Mouse (Mus musculus) midbrain, embryonic 11.5 days (tissue): ENCODE results near the gene Gm28308. TPM values are rescaled to one million over a fixed set of nuclear protein-coding genes. Genes with fewer than 3 reads are reported as not detected.

ENCODE experiments used
- ATAC-seq: fragments of 200-750 bp; cut with Nextera tagmentation; 2 replicates; pipeline ENCODE4 v1.8.0; 2017; ENCODE audit warnings: moderate TSS enrichment, moderate library complexity; ENCODE audit not compliant: low FRiP score
- DNase-seq: peaks from one replicate; pipeline ENCODE4 v3.0.0; 2015; ENCODE audit warnings: low spot score; ENCODE audit errors: missing footprints
- H3K27ac ChIP-seq: fragments of 300-500 bp; sonication (generic); 2 replicates; pipeline ENCODE4 v1.5.1; 2014; ENCODE audit warnings: low read depth, low read length
- H3K27me3 ChIP-seq: fragments of 300-500 bp; sonication (generic); 2 replicates; pipeline ENCODE4 v1.6.1; 2014; ENCODE audit warnings: mild to moderate bottlenecking, low read length, moderate library complexity, mixed read lengths; ENCODE audit not compliant: control insufficient read depth, insufficient read depth
- H3K36me3 ChIP-seq: fragments of 300-500 bp; sonication (generic); 2 replicates; pipeline ENCODE4 v1.6.1; 2014; ENCODE audit warnings: mild to moderate bottlenecking, low read length, moderate library complexity, mixed read lengths; ENCODE audit not compliant: control insufficient read depth, insufficient read depth
- H3K4me1 ChIP-seq: fragments of 300-500 bp; sonication (generic); 2 replicates; pipeline ENCODE4 v1.6.1; 2014; ENCODE audit warnings: low read length; ENCODE audit not compliant: control insufficient read depth, insufficient read depth
- H3K4me2 ChIP-seq: fragments of 300-500 bp; sonication (generic); 2 replicates; pipeline ENCODE4 v1.6.1; 2014; ENCODE audit warnings: mild to moderate bottlenecking, moderate library complexity
- H3K4me3 ChIP-seq: fragments of 300-500 bp; sonication (generic); 2 replicates; pipeline ENCODE4 v1.5.1; 2014; ENCODE audit warnings: low read depth, low read length
- H3K9ac ChIP-seq: fragments of 300-500 bp; sonication (generic); 2 replicates; pipeline ENCODE4 v1.6.1; 2014; ENCODE audit warnings: low read length
- H3K9me3 ChIP-seq: fragments of 300-500 bp; sonication (generic); 2 replicates; pipeline ENCODE4 v1.6.1; 2016; ENCODE audit warnings: low read length; ENCODE audit not compliant: control insufficient read depth
- WGBS: fragments of 180-500 bp; shearing (Covaris S2); extraction: QIAGEN DNeasy Blood & Tissue Kit; methylation state at CpG from one replicate; pipeline ENCODE4 v1.1.7; 2014; 5-methylcytosine and 5-hydroxymethylcytosine counted together
- polyA plus RNA-seq: library from polyadenylated mRNA; unstranded; fragments of >200 nt; fragmentation: Nextera tagmentation; extraction: Ambion mirVana; gene quantifications from 2 replicates; pipeline ENCODE4 v1.2.1, GENCODE M21; 2014

Gm28308 gene
- polyA plus RNA-seq, 1 experiment from 2014 or later = not detected

DNA sequence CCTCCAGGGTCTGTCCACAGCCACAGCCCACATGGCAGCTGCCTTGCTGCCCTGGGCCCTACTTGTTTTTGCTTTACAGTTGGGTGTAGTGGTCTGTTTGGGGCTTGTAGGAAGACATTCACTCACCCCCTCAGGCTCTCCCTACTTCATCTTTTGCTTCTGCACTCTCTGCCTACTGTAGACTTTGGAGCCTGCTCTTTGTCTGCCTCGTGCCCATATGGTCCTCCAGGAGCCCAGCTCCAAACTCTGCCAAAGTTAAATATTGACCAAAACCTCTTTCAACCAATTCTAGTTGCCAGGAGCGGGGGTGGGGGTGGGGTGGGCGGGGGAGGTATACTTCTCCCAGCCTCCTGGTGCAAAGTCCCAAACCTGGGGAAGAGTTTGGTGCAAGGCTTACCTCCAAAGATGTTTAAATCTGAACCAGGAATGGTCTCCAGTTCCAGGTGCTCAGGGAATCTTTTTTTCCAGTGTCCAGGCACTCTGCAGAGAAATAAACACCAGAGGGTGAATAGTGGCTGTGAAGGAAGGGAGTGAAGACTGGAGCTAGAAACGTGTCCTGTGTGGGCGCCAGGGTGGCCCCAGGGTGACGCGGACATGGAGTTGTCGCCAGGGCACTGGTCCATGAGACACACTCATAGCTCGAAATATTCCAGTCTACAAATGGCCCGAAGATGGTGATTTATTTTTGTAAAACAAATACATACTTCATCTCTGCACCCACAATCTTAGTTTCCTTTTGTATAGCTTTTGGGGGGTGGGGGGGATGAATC lies 29.6 kb downstream of the Gm28308 start:
- ATAC-seq (no peak), DNase-seq (no peak)
- Histone ChIP-seq H3K4me3 (no peak overlapping the region), H3K9me3 (no peaks in the 10 kb centered on the region), H3K27ac (no peak overlapping the region), H3K36me3 (no peaks in the 10 kb centered on the region), H3K27me3 (peaks cover 100% of the 10 kb centered on the region), H3K4me1 (no peaks in the 10 kb centered on the region), H3K4me2 (no peak overlapping the region), H3K9ac (no peak overlapping the region)
- 8% methylated on average over 10 of the region's 10 CpGs for WGBS

DNA sequence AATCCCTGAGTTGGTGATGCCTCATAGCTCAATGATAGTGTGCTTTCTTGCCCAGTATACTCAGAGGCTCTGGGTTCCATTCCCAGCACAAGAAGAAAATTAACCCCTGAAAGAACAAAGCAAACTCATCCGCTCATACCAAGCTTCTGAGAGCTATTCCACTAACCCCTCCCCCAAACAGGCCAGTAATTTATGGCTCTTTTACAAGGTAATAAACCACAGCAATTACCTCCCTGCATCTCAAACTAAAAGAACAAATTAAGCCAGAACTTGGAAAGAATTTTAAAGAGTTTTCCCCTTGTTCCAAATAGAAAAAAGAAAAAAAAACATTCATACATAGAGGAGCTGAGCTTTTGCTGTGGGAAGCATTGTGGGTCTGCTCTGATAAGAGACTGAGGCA lies 30.3 kb downstream of the Gm28308 start:
- no peaks in the 10 kb centered on the region for H3K36me3 ChIP-seq
- no peaks in the 10 kb centered on the region for H3K9me3 ChIP-seq
- no peak for DNase-seq
- no peak overlapping the region for H3K4me2 ChIP-seq
- H3K27ac ChIP-seq = no peak overlapping the region
- no peak overlapping the region for H3K4me3 ChIP-seq
- peaks cover 100% of the 10 kb centered on the region for H3K27me3 ChIP-seq
- no peak overlapping the region for H3K9ac ChIP-seq
- 3% methylated on average over 1 of the region's 1 CpGs for WGBS
- no peaks in the 10 kb centered on the region for H3K4me1 ChIP-seq
- ATAC-seq = no peak

DNA sequence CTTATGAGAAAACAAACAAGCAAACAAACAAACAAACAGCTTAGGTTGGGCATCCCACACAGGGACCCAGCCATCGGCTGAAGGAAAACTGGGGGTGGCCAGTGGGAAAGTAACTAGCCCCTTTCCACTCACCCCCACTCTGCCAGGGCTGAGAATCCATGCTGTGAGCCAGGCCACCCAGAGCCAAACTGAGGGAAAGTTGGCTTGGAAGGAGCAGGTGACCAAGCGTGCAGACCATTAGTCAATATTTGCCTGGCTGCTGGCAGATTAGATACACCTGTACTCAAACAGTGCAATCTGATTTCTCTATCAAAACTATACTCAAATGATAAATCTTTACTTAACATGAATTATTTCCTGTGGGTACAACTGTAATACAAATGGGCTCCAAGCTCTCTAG lies 31.1 kb downstream of the Gm28308 start:
- no peak overlapping the region for H3K4me2 ChIP-seq
- no peaks in the 10 kb centered on the region for H3K9me3 ChIP-seq
- no peak overlapping the region for H3K9ac ChIP-seq
- H3K36me3 ChIP-seq = no peaks in the 10 kb centered on the region
- H3K4me3 ChIP-seq = no peak overlapping the region
- no peaks in the 10 kb centered on the region for H3K4me1 ChIP-seq
- DNase-seq = no peak
- no peak for ATAC-seq
- H3K27ac ChIP-seq = no peak overlapping the region
- 15% methylated on average over 2 of the region's 2 CpGs for WGBS
- H3K27me3 ChIP-seq = peaks cover 100% of the 10 kb centered on the region

DNA sequence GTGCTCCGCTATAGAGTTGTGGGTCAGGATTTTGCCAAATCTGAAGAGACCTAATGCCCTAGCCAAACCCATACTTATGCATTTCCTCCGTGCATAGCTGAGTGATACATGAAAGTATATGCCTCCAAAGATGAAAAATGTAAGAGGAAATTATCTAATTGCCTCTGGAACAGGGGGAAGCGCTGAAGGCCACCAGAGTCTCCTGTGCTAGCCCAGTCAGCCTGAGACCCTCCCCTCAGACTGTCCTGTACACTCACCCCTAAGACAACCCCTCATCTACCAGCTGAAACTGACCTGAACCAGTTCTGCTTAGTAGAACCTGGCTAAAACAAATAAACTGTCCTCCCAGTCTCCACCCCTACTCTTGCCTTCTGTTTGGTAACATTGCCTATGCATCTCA lies 32.4 kb downstream of the Gm28308 start:
- no peaks in the 10 kb centered on the region for H3K36me3 ChIP-seq
- H3K4me2 ChIP-seq = no peak overlapping the region
- ATAC-seq (no peak), DNase-seq (no peak)
- H3K4me1 ChIP-seq = no peaks in the 10 kb centered on the region
- H3K9ac ChIP-seq = no peak overlapping the region
- H3K27ac ChIP-seq = no peak overlapping the region
- peaks cover 100% of the 10 kb centered on the region for H3K27me3 ChIP-seq
- WGBS = 8% methylated on average over 3 of the region's 3 CpGs
- H3K9me3 ChIP-seq = no peaks in the 10 kb centered on the region
- no peak overlapping the region for H3K4me3 ChIP-seq

DNA sequence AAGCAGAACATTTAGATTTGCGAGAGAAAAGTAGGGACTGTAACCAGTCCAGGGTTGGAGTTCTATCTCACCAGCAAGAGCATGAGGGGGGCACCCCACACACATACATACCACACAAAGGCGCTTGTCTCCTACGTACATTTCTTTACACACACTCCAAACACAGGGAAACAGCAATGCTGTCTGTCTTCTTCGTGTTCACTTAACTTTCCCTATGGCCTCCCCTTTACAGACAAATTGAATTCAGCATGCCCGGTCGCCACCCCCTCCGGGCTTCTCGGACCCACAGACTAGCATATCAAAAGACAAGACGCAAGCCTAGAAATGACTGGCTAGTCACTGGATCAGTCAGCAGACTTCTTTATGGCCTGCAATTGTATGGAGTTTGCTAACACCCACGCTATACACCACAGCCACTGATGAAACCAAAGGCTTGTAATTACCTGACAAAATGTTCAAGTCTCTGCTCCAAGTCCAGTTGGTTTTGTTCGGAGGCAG lies 32.9 kb downstream of the Gm28308 start:
- Histone ChIP-seq H3K27me3 (peaks cover 100% of the 10 kb centered on the region), H3K4me2 (no peak overlapping the region), H3K9me3 (no peaks in the 10 kb centered on the region), H3K27ac (no peak overlapping the region), H3K4me3 (no peak overlapping the region), H3K4me1 (no peaks in the 10 kb centered on the region), H3K36me3 (no peaks in the 10 kb centered on the region), H3K9ac (no peak overlapping the region)
- no peak for ATAC-seq
- no peak for DNase-seq
- 3% methylated on average over 11 of the region's 11 CpGs for WGBS

DNA sequence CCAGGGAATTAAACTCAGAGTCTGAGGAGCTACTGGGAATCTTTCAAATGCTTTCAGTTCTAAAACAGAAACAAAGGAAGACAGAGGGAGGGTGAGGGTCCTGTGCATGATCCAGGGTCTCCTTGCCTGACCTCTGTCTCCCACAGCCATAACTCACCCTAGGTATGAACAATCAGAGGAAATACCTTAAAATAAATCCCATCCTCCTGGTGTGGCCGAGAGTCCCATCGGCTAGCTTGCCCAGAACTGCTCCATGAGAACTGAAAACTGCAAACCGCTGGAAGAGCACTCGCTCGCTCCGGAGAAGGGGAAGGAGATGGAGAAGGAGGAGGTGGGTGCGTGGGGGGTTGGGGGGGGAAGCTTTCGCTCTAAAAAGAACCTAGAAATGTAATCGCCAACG lies 33.4 kb downstream of the Gm28308 start:
- Histone ChIP-seq H3K27me3 (peaks cover 100% of the 10 kb centered on the region), H3K4me1 (no peaks in the 10 kb centered on the region), H3K27ac (no peak overlapping the region), H3K4me3 (no peak overlapping the region), H3K36me3 (no peaks in the 10 kb centered on the region), H3K4me2 (no peak overlapping the region), H3K9ac (no peak overlapping the region), H3K9me3 (no peaks in the 10 kb centered on the region)
- ATAC-seq = no peak
- under 1% methylated on average over 10 of the region's 10 CpGs for WGBS
- DNase-seq = no peak

DNA sequence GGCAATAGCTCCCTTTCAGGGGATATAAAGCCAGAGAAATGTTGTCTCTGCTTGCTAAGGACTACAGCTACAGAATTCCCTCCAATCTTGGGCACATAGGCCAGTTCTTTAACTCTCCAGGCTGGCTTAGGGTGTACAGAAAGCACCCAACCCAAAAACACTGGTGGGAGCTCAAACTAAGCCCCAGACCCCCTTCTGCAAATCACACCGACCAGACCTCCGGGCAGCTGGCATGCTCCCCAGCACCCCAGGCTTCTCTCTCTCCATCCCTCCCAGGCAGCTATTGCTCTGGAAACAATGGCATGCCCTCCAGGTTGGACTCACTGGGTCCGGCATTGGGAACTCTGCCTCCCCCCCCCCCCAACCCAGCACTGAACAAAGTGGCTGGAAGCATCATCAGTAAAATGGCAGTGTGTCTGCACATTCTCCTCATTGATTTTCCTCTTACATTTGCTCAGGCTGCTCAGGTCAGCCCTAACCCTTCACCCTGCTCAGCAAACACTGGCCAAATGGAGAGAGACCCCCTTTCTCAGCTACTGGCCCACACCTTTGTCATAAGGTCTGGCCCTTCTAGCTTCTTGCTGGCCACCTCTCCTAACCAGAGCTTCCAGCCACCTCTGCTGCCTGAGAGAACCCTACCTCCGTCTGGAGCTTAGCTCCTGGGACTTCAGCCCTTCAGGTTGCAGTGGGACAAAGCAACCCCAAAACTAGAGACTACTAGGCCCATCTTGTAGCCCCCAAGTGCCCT lies 34.0 kb downstream of the Gm28308 start:
- 0% methylated on average over 4 of the region's 4 CpGs for WGBS
- H3K27ac ChIP-seq = no peak overlapping the region
- no peak overlapping the region for H3K4me3 ChIP-seq
- no peak for DNase-seq
- H3K4me1 ChIP-seq = no peaks in the 10 kb centered on the region
- H3K9me3 ChIP-seq = no peaks in the 10 kb centered on the region
- no peak overlapping the region for H3K9ac ChIP-seq
- peaks cover 98% of the 10 kb centered on the region for H3K27me3 ChIP-seq
- no peaks in the 10 kb centered on the region for H3K36me3 ChIP-seq
- no peak for ATAC-seq
- no peak overlapping the region for H3K4me2 ChIP-seq

DNA sequence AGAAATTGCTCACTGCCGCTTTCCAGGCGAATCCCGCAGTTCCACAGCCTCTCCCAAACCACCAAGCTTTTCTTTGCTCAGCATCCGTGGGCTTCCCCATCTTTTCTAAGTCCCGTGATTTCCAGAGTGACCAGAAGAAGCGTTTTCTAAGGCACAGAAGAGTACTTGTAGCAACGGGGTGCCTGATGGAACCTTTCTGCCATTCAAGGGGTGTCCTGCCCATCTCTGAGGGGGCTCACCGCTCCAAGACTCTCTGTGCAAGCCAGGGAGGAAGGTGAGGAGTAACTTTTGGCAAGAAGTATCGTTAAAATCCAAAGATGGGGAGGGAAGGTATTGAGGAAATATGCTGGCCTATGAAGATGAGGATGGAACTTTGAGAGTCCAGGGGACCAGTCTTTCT lies 35.3 kb downstream of the Gm28308 start:
- Histone ChIP-seq H3K4me2 (no peak overlapping the region), H3K36me3 (no peaks in the 10 kb centered on the region), H3K27me3 (peaks cover 98% of the 10 kb centered on the region), H3K4me1 (no peaks in the 10 kb centered on the region), H3K9me3 (no peaks in the 10 kb centered on the region), H3K9ac (no peak overlapping the region), H3K4me3 (no peak overlapping the region), H3K27ac (no peak overlapping the region)
- 1% methylated on average over 9 of the region's 9 CpGs for WGBS
- ATAC-seq (no peak), DNase-seq (no peak)

DNA sequence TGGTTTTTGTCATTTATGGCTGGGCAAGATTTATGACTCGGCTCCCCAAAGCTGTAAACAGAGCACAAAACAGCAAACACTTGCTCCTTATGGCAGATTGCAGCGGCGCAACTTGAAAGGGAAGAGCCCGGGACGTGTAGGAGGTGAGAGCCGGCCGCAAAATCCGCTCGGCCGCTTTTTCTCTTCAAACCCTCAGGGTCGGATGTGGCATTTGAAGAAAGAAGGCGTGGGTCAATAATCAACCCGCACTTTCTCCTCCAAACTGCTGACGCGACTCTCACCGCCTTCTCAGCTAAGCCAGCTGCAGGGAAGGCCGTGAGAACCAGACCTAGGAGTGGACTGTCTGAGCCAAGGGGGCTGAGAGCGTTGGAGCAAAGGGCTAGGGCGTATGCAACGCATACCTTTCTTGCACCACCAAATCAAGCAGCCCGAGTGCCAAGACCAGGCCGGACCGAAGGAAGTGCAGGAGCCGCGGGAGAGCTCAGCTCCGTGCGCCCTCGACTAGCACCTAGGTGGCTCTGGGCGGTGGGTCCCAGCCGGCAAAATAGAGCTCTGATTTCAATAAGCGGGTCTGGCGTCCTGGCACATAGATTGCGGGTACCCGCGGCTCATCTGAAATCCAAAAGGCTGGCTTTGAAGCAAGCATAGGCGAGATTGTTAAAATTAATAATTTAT lies 35.9 kb downstream of the Gm28308 start, which contains the start of gene 5730596B20Rik:
TSS of gene 5730596B20Rik (plus strand) at position 438 of the 675 bp plus-strand sequence.
- no peak within 1 kb of the TSS for H3K4me3 ChIP-seq
- no peak within 1 kb of the TSS for H3K27ac ChIP-seq

More for the DNA sequence above, 35.9 kb downstream of the Gm28308 start, which contains the start of gene 5730596B20Rik:
- peaks cover 98% of the 10 kb centered on the region for H3K27me3 ChIP-seq
- H3K9ac ChIP-seq = no peak within 1 kb of the TSS
- WGBS = 1% methylated on average over 36 of the region's 36 CpGs
- ATAC-seq = no peak
- no peaks in the 10 kb centered on the region for H3K9me3 ChIP-seq
- no peaks in the 10 kb centered on the region for H3K36me3 ChIP-seq
- peaks cover 3% of the 10 kb centered on the region; the same call in 1 of the 2 replicates for H3K4me1 ChIP-seq
- no peak for DNase-seq
- no peak within 1 kb of the TSS for H3K4me2 ChIP-seq
